Mouse (Mus musculus) MEL (cell line): ENCODE measurements around the gene Clec16a.

Source experiments
- CHD1 ChIP-seq: IDR thresholded peaks from 2 replicates; pipeline ENCODE4 v1.6.1; 2012; ENCODE audit warnings: low read depth, mild to moderate bottlenecking, inconsistent platforms, low read length, improper control_type of control experiment
- CHD2 ChIP-seq: IDR thresholded peaks from 2 replicates; pipeline ENCODE4 v1.6.1; 2011; ENCODE audit warnings: low read length, improper control_type of control experiment
- CTCF ChIP-seq, 3 experiments: IDR thresholded peaks in 2 of 3; conservative IDR thresholded peaks in 1 of 3; 2 replicates each; pipeline ENCODE4 v1.5.1; 2011 to 2012; ENCODE audit warnings: low read length in 3 of 3, low read depth in 2 of 3, mild to moderate bottlenecking in 2 of 3, improper control_type of control experiment in 1 of 3, inconsistent platforms in 1 of 3, mixed read lengths in 1 of 3, moderate library complexity in 1 of 3; ENCODE audit not compliant: control insufficient read depth in 1 of 3, insufficient read depth in 1 of 3, poor library complexity in 1 of 3, severe bottlenecking in 1 of 3
- ELF1 ChIP-seq: IDR thresholded peaks from 2 replicates; pipeline ENCODE4 v1.6.1; 2014; ENCODE audit warnings: low read depth, mild to moderate bottlenecking, inconsistent platforms, low read length, improper control_type of control experiment, moderate library complexity
- EP300 ChIP-seq, 2 experiments: IDR thresholded peaks; 2 replicates each; pipeline ENCODE4 v1.6.1; 2011; ENCODE audit warnings: improper control_type of control experiment in 2 of 2, low read length in 2 of 2, low read depth in 1 of 2, mild to moderate bottlenecking in 1 of 2
- GATA1 ChIP-seq: IDR thresholded peaks from 2 replicates; pipeline ENCODE4 v1.6.1; 2011; ENCODE audit warnings: low read depth, low read length, improper control_type of control experiment
- KAT2A ChIP-seq: conservative IDR thresholded peaks from 2 replicates; pipeline ENCODE4 v1.6.1; 2012; ENCODE audit warnings: low read depth, low read length, improper control_type of control experiment, inconsistent platforms
- MAX ChIP-seq: IDR thresholded peaks from 2 replicates; pipeline ENCODE4 v1.6.1; 2011; ENCODE audit warnings: low read length, improper control_type of control experiment
- POLR2A ChIP-seq, 2 experiments: IDR thresholded peaks; 2 replicates each; pipeline ENCODE4 v1.6.1; 2011 to 2012; ENCODE audit warnings: low read length in 2 of 2, mild to moderate bottlenecking in 2 of 2, control low read depth in 1 of 2, improper control_type of control experiment in 1 of 2, low read depth in 1 of 2, moderate library complexity in 1 of 2; ENCODE audit not compliant: control insufficient read depth in 1 of 2, insufficient read depth in 1 of 2, poor library complexity in 1 of 2
- POLR2AphosphoS2 ChIP-seq: IDR thresholded peaks from 2 replicates; pipeline ENCODE4 v1.6.1; 2011; ENCODE audit warnings: low read length, improper control_type of control experiment
- POLR2AphosphoS5 ChIP-seq: IDR thresholded peaks from 2 replicates; pipeline ENCODE4 v1.6.1; 2012; ENCODE audit warnings: low read depth, borderline replicate concordance, mild to moderate bottlenecking, inconsistent platforms, low read length, moderate library complexity, mixed read lengths
- RAD21 ChIP-seq: IDR thresholded peaks from 2 replicates; pipeline ENCODE4 v1.6.1; 2011; ENCODE audit warnings: mild to moderate bottlenecking, low read depth, low read length, improper control_type of control experiment
- SIN3A ChIP-seq: IDR thresholded peaks from 2 replicates; pipeline ENCODE4 v1.6.1; 2012; ENCODE audit warnings: low read length, improper control_type of control experiment, inconsistent platforms
- ZC3H11A ChIP-seq: IDR thresholded peaks from 2 replicates; pipeline ENCODE4 v1.6.1; 2012; ENCODE audit warnings: low read depth, mild to moderate bottlenecking, inconsistent platforms, low read length, improper control_type of control experiment

DNA sequence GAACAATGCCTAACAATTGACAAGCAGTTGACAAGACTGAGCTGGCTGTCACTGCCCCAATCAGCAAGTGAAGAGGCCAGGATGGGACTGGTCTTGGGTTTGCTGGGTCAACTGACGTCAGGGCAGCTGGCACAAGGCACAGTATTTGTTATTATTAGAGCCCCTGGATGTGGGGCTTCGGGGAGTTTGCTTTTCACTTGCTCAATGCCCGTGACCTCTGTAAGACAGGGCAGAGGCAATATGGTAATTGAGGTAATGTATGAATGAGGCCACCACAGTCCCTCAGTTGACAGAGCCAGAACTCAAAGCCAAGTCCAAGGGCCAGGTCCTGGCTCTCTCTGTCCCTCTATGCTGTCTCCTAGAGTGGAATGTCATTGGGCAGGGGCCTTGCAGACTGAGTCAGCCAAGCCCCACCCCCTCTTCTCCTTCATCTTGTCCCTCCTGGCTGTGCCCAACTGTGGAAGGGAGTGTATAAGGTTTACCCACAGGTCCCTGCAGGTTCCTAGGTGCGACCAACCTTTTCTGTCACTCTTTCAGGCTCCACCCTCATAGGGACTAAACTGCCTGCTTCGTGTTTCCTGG, 232.5 kb downstream of the Clec16a start:
- no peak for TF ChIP-seq POLR2A (IDR thresholded peaks at IDR 0.05; ENCODE audit: control insufficient read depth in 1 of 2, insufficient read depth in 1 of 2, low read depth in 1 of 2, low read length in 2 of 2, poor library complexity in 1 of 2)
- TF ChIP-seq ELF1: no peak
- no peak for TF ChIP-seq CTCF (IDR thresholded peaks at IDR 0.05 in 2 of 3, conservative IDR thresholded peaks at IDR 0.05 in 1 of 3; ENCODE audit: control insufficient read depth in 1 of 3, insufficient read depth in 1 of 3, low read depth in 2 of 3, low read length in 3 of 3, poor library complexity in 1 of 3, severe bottlenecking in 1 of 3)
- TF ChIP-seq EP300 (IDR thresholded peaks at IDR 0.05; ENCODE audit: low read depth in 1 of 2, low read length in 2 of 2): no peak
- no peak for TF ChIP-seq CHD1
- TF ChIP-seq GATA1: no peak
- TF ChIP-seq POLR2AphosphoS2: no peak
- no peak for TF ChIP-seq MAX
- no peak for TF ChIP-seq KAT2A
- TF ChIP-seq SIN3A: no peak
- TF ChIP-seq POLR2AphosphoS5: no peak
- TF ChIP-seq CHD2: no peak
- TF ChIP-seq RAD21: no peak
- no peak for TF ChIP-seq ZC3H11A
